Mouse (Mus musculus): ENCODE data around the gene H2-D1. TPM values are rescaled to one million over a fixed set of nuclear protein-coding genes. Genes with fewer than 3 reads are reported as not detected.

Gene H2-D1
- polyA plus RNA-seq (2012; rRNA removed), result 108 and 132 TPM in 2 replicates

DNA sequence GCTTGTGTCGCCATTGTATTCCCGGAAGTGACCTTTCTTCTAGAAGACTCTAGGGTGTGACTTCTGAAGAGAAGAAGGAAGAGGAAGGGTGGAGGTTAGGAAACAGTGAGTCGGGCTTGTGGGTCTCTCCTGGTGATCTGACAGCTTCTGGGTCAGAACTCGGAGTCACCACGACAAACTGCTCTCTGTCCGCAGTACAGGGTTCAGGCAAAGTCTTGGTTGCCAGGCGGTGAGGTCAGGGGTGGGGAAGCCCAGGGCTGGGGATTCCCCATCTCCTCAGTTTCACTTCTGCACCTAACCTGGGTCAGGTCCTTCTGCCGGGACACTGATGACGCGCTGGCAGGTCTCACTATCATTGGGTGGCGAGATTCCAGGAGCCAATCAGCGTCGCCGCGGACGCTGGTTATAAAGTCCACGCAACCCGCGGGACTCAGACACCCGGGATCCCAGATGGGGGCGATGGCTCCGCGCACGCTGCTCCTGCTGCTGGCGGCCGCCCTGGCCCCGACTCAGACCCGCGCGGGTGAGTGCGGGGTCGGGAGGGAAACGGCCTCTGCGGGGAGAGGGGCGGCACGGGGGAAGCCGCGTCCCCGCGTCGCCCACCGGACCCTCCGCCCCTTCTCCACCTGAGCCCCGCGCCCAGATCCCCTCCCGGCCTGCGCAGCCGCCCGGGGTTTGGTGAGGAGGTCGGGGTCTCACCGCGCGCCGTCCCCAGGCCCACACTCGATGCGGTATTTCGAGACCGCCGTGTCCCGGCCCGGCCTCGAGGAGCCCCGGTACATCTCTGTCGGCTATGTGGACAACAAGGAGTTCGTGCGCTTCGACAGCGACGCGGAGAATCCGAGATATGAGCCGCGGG, at the start of gene H2-D1:
H2-D1 (plus strand) TSS at position 67 of the 859 bp plus-strand sequence.

DNA sequence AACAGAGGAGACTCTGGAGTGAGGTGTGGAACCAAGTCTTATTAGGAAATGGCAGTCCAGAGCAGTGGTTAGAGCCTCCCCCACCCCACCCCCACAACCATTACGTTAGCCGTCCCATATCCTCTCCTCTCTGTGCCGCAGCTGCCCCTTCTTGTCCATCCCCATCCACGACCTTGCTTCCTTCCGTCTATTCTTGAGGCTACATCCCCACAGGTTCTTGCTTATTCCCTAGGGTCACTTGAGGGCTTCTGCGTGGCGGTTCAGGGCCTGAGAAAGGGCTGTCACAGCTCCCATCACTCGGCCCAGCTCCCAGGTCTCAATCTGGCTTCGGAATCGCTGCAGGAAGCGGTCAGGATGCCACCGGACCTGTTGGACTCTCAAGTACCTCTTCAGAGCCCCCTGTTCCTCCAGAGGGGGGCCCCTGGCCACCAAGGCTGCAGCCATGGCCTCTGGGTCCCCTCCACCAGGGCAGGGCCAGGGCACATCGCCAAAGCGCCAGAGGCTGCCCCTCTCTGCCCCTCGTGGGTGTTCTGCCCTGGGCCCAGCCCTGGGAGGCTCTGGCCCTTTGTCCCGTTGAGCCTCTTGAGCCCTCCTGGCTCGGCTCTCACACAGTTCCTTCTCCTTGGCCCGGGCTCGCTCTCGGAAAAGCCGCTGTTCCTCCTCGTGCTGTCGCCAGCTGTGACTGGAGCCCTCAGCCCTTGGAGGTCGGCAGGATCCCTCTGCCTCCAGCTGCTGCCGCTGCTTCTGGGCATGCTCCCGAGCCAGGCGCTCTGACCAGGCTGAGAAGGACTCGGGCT, 42.2 kb upstream of the H2-D1 start, which contains the start of gene Gm16181:
Gm16181 (plus strand) TSS at position 679 of the 797 bp plus-strand sequence.

DNA sequence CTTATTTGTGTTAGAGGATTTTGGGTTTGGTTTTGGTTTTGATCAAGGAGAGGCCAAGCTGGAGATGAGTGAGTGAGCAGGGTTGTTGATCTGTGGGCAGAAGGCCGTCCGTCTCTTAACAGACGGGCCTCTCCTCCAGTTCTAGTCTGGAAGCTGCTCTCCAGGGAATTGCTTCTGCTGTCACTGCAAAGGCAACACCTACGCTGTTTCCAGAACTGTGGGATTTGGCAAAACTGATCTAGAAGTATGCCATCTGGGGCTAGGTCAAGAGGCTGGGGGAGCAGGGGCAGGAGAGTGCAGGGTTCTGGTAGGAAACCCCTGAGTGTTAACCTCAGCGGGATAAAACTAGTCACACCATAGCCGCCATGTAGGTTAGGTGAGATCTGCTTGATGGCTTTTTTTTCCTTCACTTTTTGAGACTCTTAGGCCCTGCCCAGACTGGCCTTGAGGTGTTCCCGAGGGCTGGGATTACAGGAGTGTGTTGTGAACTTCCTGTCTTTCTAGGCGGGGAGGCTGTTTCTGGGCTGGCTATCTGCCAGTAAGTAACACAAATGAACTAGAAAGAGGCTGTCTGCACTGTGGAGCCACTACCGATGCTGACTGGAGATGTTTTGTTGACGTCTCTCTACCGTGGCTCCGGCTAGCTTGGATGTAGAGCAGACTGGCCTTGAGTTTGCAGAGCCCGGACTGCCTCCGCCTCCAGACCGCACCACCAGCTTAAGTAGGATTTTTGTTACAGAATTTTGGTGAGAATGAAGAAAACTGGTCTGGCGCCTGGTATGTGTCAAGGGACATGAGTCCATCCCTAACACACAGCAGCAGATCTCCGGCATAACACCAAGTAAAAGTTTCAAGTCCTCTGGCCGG, 29.2 kb upstream of the H2-D1 start, which contains the start of gene Atp6v1g2:
Atp6v1g2 (plus strand) TSS at position 547 of the 867 bp plus-strand sequence.

DNA sequence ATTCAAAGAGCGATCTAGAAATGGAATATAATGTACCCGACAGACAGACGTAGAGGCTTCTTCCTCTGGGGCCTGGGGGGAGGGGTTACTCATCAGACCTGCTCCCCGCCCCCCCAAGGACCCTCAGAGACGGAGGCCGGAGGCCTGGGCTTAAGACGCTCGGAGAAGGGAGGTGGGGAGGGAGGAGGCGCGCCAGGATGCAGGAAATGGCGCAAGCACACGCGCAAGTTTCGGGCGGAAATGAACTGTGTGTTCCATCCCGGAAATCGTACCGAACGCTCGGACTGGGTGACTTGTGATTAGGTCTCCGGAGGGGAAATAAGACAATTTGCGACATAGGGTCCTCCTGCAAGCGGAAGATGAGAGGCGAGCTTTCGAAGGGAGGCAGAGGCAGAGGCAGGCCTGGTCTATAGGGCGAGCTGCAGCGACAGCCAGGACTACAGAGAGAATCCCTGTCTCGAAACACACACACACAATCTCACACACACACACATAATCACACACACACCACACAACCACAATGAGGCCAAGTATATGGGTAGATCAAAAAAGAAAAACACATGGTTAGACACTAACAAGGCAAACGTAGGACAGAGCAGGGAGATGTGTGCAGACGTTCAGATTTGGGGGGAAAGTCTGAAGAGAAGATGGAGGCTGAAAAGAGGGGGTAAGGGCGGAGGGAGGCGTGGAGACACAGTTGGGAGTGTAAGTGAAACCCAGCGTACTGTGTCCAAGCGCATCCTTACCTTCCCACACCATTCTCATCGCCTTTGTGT, 26.7 kb upstream of the H2-D1 start, which contains the start of gene Nfkbil1:
Nfkbil1 (minus strand) TSS at position 179 of the 776 bp plus-strand sequence.

DNA sequence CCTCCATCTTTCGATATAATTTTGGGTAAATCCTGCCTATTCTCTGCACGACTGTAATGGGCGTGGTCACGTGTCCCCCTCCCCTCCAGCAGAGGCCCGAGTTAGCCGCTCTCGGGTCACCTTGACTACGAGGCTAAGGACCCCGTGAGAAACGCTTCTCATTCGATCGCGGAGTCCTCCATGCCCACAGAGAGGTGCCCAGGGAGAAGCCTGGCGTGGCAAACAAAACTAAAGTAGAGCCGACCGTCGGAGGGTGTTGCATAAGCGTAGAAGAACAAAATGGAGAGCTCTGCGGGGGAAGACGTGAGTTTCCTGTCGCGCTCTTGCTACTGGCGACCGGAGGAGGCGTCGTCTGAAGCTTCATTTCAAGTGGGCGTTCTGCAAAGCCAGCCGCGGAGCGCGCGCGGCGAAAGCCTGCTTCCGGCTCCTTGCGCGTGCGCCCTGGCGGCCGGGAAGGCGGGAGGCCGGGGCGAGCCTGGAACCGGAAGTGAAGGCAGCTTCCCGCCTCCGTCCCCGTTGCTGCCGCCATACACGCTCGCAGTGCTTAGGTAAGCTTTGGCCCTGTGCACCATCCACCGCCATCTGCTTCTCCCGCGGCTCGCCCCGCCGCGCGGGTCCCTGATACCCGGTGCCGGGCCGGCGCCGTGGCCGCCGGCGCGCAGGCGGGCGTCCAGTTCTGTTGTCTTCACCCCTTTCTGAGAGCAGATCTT, 21.1 kb upstream of the H2-D1 start, which contains the start of gene Ddx39b:
Ddx39b (plus strand) TSS at position 442 of the 710 bp plus-strand sequence.

Other genes starting within 250 kb of the H2-D1 start
- gene Vwa7, start 246.2 kb upstream of the H2-D1 start, polyA plus RNA-seq (2012; rRNA removed), result 0.17 and 0.23 TPM in 2 replicates
- 4.3 and 5.0 TPM in 2 replicates for gene Sapcd1, start 234.7 kb upstream of the H2-D1 start, polyA plus RNA-seq (2012; rRNA removed)
- gene Msh5, start 216.0 kb upstream of the H2-D1 start, polyA plus RNA-seq (2012; rRNA removed), result 7.7 and 8.5 TPM in 2 replicates
- 88.4 and 92.7 TPM in 2 replicates for gene Clic1, start 212.8 kb upstream of the H2-D1 start, polyA plus RNA-seq (2012; rRNA removed)
- gene Ddah2, start 203.7 kb upstream of the H2-D1 start, polyA plus RNA-seq (2012; rRNA removed), result 13.9 and 14.9 TPM in 2 replicates
- gene Ly6g6c, start 197.3 kb upstream of the H2-D1 start, polyA plus RNA-seq (2012; rRNA removed), result 0.06 TPM in 1 of 2 replicates, not detected in the other
- gene Mpig6b, start 196.5 kb upstream of the H2-D1 start, polyA plus RNA-seq (2012; rRNA removed), result 1.5 and 1.9 TPM in 2 replicates
- gene Ly6g6e, start 185.8 kb upstream of the H2-D1 start, polyA plus RNA-seq (2012; rRNA removed), result 0.28 and 0.30 TPM in 2 replicates
- gene Ly6g6d, start 184.7 kb upstream of the H2-D1 start, polyA plus RNA-seq (2012; rRNA removed), result 0.71 and 0.79 TPM in 2 replicates
- 4.7 and 4.8 TPM in 2 replicates for gene Ly6g6f, start 177.1 kb upstream of the H2-D1 start, polyA plus RNA-seq (2012; rRNA removed)
- 32.1 and 32.4 TPM in 2 replicates for gene Abhd16a, start 173.5 kb upstream of the H2-D1 start, polyA plus RNA-seq (2012; rRNA removed)
- gene Ly6g5c, start 154.5 kb upstream of the H2-D1 start, polyA plus RNA-seq (2012; rRNA removed), result not detected in 2 replicates
- 0.46 and 0.64 TPM in 2 replicates for gene Ly6g5b, start 147.3 kb upstream of the H2-D1 start, polyA plus RNA-seq (2012; rRNA removed)
- 8.0 and 8.7 TPM in 2 replicates for gene Gpank1, start 141.3 kb upstream of the H2-D1 start, polyA plus RNA-seq (2012; rRNA removed)
- gene Csnk2b, start 140.7 kb upstream of the H2-D1 start, polyA plus RNA-seq (2012; rRNA removed), result 84.1 and 85.2 TPM in 2 replicates
- 1.8 and 2.0 TPM in 2 replicates for gene D17H6S53E, start 136.4 kb upstream of the H2-D1 start, polyA plus RNA-seq (2012; rRNA removed)
- gene Apom, start 130.7 kb upstream of the H2-D1 start, polyA plus RNA-seq (2012; rRNA removed), result 464 and 524 TPM in 2 replicates
- gene Bag6, start 127.6 kb upstream of the H2-D1 start, polyA plus RNA-seq (2012; rRNA removed), result 37.8 and 48.6 TPM in 2 replicates
- gene Prrc2a, start 97.8 kb upstream of the H2-D1 start, polyA plus RNA-seq (2012; rRNA removed), result 42.6 and 57.5 TPM in 2 replicates
- 10.5 and 12.9 TPM in 2 replicates for gene Aif1, start 86.7 kb upstream of the H2-D1 start, polyA plus RNA-seq (2012; rRNA removed)
- gene Lst1, start 74.3 kb upstream of the H2-D1 start, polyA plus RNA-seq (2012; rRNA removed), result 69.9 and 71.0 TPM in 2 replicates
- gene Ltb, start 68.3 kb upstream of the H2-D1 start, polyA plus RNA-seq (2012; rRNA removed), result 5.2 and 5.9 TPM in 2 replicates
- gene Tnf, start 60.7 kb upstream of the H2-D1 start, polyA plus RNA-seq (2012; rRNA removed), result 1.4 TPM in 2 replicates
- gene Lta, start 57.4 kb upstream of the H2-D1 start, polyA plus RNA-seq (2012; rRNA removed), result 0.06 TPM in 1 of 2 replicates, not detected in the other
- 0.08 and 0.26 TPM in 2 replicates for gene Gm16181, start 41.9 kb upstream of the H2-D1 start, polyA plus RNA-seq (2012; rRNA removed)
- gene Atp6v1g2, start 29.1 kb upstream of the H2-D1 start, polyA plus RNA-seq (2012; rRNA removed), result 2.0 and 2.3 TPM in 2 replicates
- gene Nfkbil1, start 26.9 kb upstream of the H2-D1 start, polyA plus RNA-seq (2012; rRNA removed), result 5.1 and 5.4 TPM in 2 replicates
- 170 and 199 TPM in 2 replicates for gene Ddx39b, start 21.0 kb upstream of the H2-D1 start, polyA plus RNA-seq (2012; rRNA removed)
- gene H2-Q1, start 57.7 kb downstream of the H2-D1 start, polyA plus RNA-seq (2012; rRNA removed), result 0.06 TPM in 2 replicates
- gene H2-Q2, start 79.5 kb downstream of the H2-D1 start, polyA plus RNA-seq (2012; rRNA removed), result 2.3 and 3.8 TPM in 2 replicates
- gene H2-Q4, start 116.9 kb downstream of the H2-D1 start, polyA plus RNA-seq (2012; rRNA removed), result 18.2 and 23.7 TPM in 2 replicates
- 10.0 and 14.3 TPM in 2 replicates for gene H2-Q6, start 162.1 kb downstream of the H2-D1 start, polyA plus RNA-seq (2012; rRNA removed)
- gene H2-Q7, start 176.4 kb downstream of the H2-D1 start, polyA plus RNA-seq (2012; rRNA removed), result 10.8 and 12.6 TPM in 2 replicates
- gene H2-Q10, start 207.4 kb downstream of the H2-D1 start, polyA plus RNA-seq (2012; rRNA removed), result 479 and 528 TPM in 2 replicates
- gene Pou5f1, start 243.3 kb downstream of the H2-D1 start, polyA plus RNA-seq (2012; rRNA removed), result not detected in 2 replicates

Data from liver, embryonic 18 days (tissue).